ENCODE assay signal across 17 mouse cellular contexts in genomic region chr9:109049996-109050673, GRCm38 (mm10). TPM values are rescaled to one million over a fixed set of nuclear protein-coding genes. Genes with fewer than 3 reads are reported as not detected.
DNase-seq lines count a peak whose midpoint lies in the region; ATAC-seq and TF ChIP-seq lines count a peak whose summit lies in the region.
"Had no signal": no experiment of that assay in that cellular context is flagged by ENCODE, and none has a peak within 500 bp of the region (broad histone marks: within the 10 kb centered on the region; RNA-seq: fewer than 3 reads in every experiment).

No protein-coding gene starts in this region.

- H3K4me2 ChIP-seq in midbrain, embryonic 12.5 days (replicated peaks), result no peak overlapping the region
- H3K4me2 ChIP-seq in midbrain, embryonic 16.5 days (ENCODE audit: low read length), result no peak overlapping the region
- H3K4me2 ChIP-seq: forebrain, embryonic 15.5 days; heart, embryonic 15.5 days; limb, embryonic 15.5 days; midbrain, embryonic 13.5 days had no signal

- H3K36me3 ChIP-seq in midbrain, embryonic 12.5 days, result no peaks in the 10 kb centered on the region
- H3K36me3 ChIP-seq in midbrain, embryonic 16.5 days (ENCODE audit: control insufficient read depth, insufficient read depth, low read length), result no peaks in the 10 kb centered on the region
- H3K36me3 ChIP-seq in E14TG2a.4 (ENCODE audit: insufficient read depth, low read length), result peaks cover 5% of the 10 kb centered on the region
- H3K36me3 ChIP-seq: forebrain, embryonic 15.5 days; heart, embryonic 15.5 days; midbrain, embryonic 13.5 days had no signal

- H3K27ac ChIP-seq in midbrain, embryonic 12.5 days (replicated peaks), result no peak overlapping the region
- H3K27ac ChIP-seq in midbrain, embryonic 16.5 days (ENCODE audit: low read length), result no peak overlapping the region
- H3K27ac ChIP-seq: forebrain, embryonic 15.5 days; heart, embryonic 15.5 days; limb, embryonic 15.5 days; midbrain, embryonic 13.5 days had no signal

- H3K9me3 ChIP-seq in midbrain, embryonic 12.5 days, result no peaks in the 10 kb centered on the region
- no peaks in the 10 kb centered on the region for H3K9me3 ChIP-seq in midbrain, embryonic 16.5 days (replicated peaks; ENCODE audit: control insufficient read depth, low read length, poor library complexity, severe bottlenecking)
- H3K9me3 ChIP-seq in E14TG2a.4 (ENCODE audit: low read length), result no peaks in the 10 kb centered on the region
- H3K9me3 ChIP-seq: forebrain, embryonic 15.5 days; heart, embryonic 15.5 days; limb, embryonic 15.5 days; midbrain, embryonic 13.5 days had no signal

- WGBS in midbrain, embryonic 12.5 days, result 80% methylated on average over 9 of the region's 9 CpGs
- WGBS in midbrain, embryonic 16.5 days, result 78% methylated on average over 9 of the region's 9 CpGs

- ATAC-seq in CD4-positive, CD25-positive, alpha-beta regulatory T cell, adult 4 months, result no peak
- no peak for ATAC-seq in midbrain, embryonic 12.5 days (ENCODE audit: low FRiP score, low read depth)
- no peak for ATAC-seq in midbrain, embryonic 16.5 days
- ATAC-seq: forebrain, embryonic 15.5 days; midbrain, embryonic 13.5 days; Patski had no signal

- 0 out of 2 replicates have a peak overlapping the region, but pooled peaks have one; percentile 24 for H3K9ac ChIP-seq in midbrain, embryonic 12.5 days (replicated peaks)
- H3K9ac ChIP-seq in midbrain, embryonic 16.5 days (ENCODE audit: low read depth, low read length), result no peak overlapping the region
- H3K9ac ChIP-seq: forebrain, embryonic 15.5 days; heart, embryonic 15.5 days; limb, embryonic 15.5 days; midbrain, embryonic 13.5 days had no signal

- peaks cover 8% of the 10 kb centered on the region for H3K4me1 ChIP-seq in midbrain, embryonic 12.5 days
- H3K4me1 ChIP-seq in midbrain, embryonic 16.5 days (ENCODE audit: control insufficient read depth, insufficient read depth, low read length), result 0 out of 2 replicates have a peak, but pooled peaks cover 2% of the 10 kb centered on the region
- H3K4me1 ChIP-seq in E14TG2a.4 (replicated peaks; ENCODE audit: low read depth, low read length), result peaks cover 71% of the 10 kb centered on the region

- no peaks in the 10 kb centered on the region for H3K27me3 ChIP-seq in midbrain, embryonic 12.5 days
- no peaks in the 10 kb centered on the region for H3K27me3 ChIP-seq in midbrain, embryonic 16.5 days (ENCODE audit: control insufficient read depth, insufficient read depth, low read depth, low read length)
- no peaks in the 10 kb centered on the region for H3K27me3 ChIP-seq in E14TG2a.4 (ENCODE audit: insufficient read depth, low read length)
- H3K27me3 ChIP-seq: forebrain, embryonic 15.5 days; heart, embryonic 15.5 days; limb, embryonic 15.5 days; midbrain, embryonic 13.5 days; Patski had no signal

- TF ChIP-seq CTCF in E14TG2a.4 (conservative IDR thresholded peaks at IDR 0.05; ENCODE audit: low read length), result no peak

- DNase-seq in CD4-positive, CD25-positive, alpha-beta regulatory T cell, adult 2 months (ENCODE audit: low read depth, low spot score), result peak; percentile 75
- DNase-seq in induced T-regulatory cell, adult 2 months (ENCODE audit: low read depth), result peak; percentile 88
- no peak for DNase-seq in frontal cortex, adult 2 months (ENCODE audit: extremely low spot score in 1 of 2, low spot score in 1 of 2)
- no peak for DNase-seq in cerebellum, adult 8-10 months
- DNase-seq: adrenal gland, postnatal 14 days; gastrocnemius, postnatal 36 days; kidney, postnatal 14 days; retina, postnatal 1 day had no signal

- H3K4me3 ChIP-seq in midbrain, embryonic 12.5 days, result no peak overlapping the region
- H3K4me3 ChIP-seq in midbrain, embryonic 16.5 days (ENCODE audit: low read depth, low read length), result no peak overlapping the region
- H3K4me3 ChIP-seq in E14TG2a.4 (replicated peaks; ENCODE audit: low read length), result peak overlapping the region; percentile 79
- H3K4me3 ChIP-seq: forebrain, embryonic 15.5 days; heart, embryonic 15.5 days; limb, embryonic 15.5 days; midbrain, embryonic 13.5 days had no signal

RNA-seq across cellular contexts. Expression of gene Trex1, which starts 9.4 kb away (rescaled TPM):
- 10 to 100 TPM; 36.2 to 61.7 TPM for polyA plus RNA-seq in CD4-positive, CD25-positive, alpha-beta regulatory T cell, adult 4 months (2017; shearing (Covaris generic))
- 11.5 TPM in 2 replicates for polyA plus RNA-seq in midbrain, embryonic 12.5 days (2016; fragmentation: Nextera tagmentation; extraction: Ambion mirVana)
- polyA plus RNA-seq in midbrain, embryonic 16.5 days (2015; fragmentation: Nextera tagmentation; extraction: Ambion mirVana), result 12.1 and 13.7 TPM in 2 replicates
- 36.9 and 43.5 TPM in 2 replicates for polyA plus RNA-seq in frontal cortex, adult 2 months (2012; rRNA removed)

RNA-seq across cellular contexts. Expression of gene Shisa5, which starts 11.8 kb away (rescaled TPM):
- 1,000 to 10,000 TPM; 3,771 to 6,921 TPM for polyA plus RNA-seq in CD4-positive, CD25-positive, alpha-beta regulatory T cell, adult 4 months (2017; shearing (Covaris generic))
- 38.3 and 42.4 TPM in 2 replicates for polyA plus RNA-seq in midbrain, embryonic 12.5 days (2016; fragmentation: Nextera tagmentation; extraction: Ambion mirVana)
- polyA plus RNA-seq in midbrain, embryonic 16.5 days (2015; fragmentation: Nextera tagmentation; extraction: Ambion mirVana), result 60.1 and 68.9 TPM in 2 replicates
- polyA plus RNA-seq in frontal cortex, adult 2 months (2012; rRNA removed), result 101 and 107 TPM in 2 replicates

RNA-seq across cellular contexts. Expression of gene Atrip, which starts 23.8 kb away (rescaled TPM):
- 10 to 100 TPM; 23.4 to 32.1 TPM for polyA plus RNA-seq in CD4-positive, CD25-positive, alpha-beta regulatory T cell, adult 4 months (2017; shearing (Covaris generic))
- 31.3 and 32.0 TPM in 2 replicates for polyA plus RNA-seq in midbrain, embryonic 12.5 days (2016; fragmentation: Nextera tagmentation; extraction: Ambion mirVana)
- polyA plus RNA-seq in midbrain, embryonic 16.5 days (2015; fragmentation: Nextera tagmentation; extraction: Ambion mirVana), result 31.5 and 34.1 TPM in 2 replicates
- 35.6 and 37.6 TPM in 2 replicates for polyA plus RNA-seq in frontal cortex, adult 2 months (2012; rRNA removed)

RNA-seq across cellular contexts. Expression of gene Ccdc51, which starts 32.2 kb away (rescaled TPM):
- 10 to 100 TPM; 13.5 to 16.0 TPM for polyA plus RNA-seq in CD4-positive, CD25-positive, alpha-beta regulatory T cell, adult 4 months (2017; shearing (Covaris generic))
- polyA plus RNA-seq in midbrain, embryonic 12.5 days (2016; fragmentation: Nextera tagmentation; extraction: Ambion mirVana), result 12.9 and 15.7 TPM in 2 replicates
- 12.5 and 13.1 TPM in 2 replicates for polyA plus RNA-seq in midbrain, embryonic 16.5 days (2015; fragmentation: Nextera tagmentation; extraction: Ambion mirVana)
- polyA plus RNA-seq in frontal cortex, adult 2 months (2012; rRNA removed), result 5.9 and 6.0 TPM in 2 replicates

RNA-seq across cellular contexts. Expression of gene Tma7, which starts 32.3 kb away (rescaled TPM):
- polyA plus RNA-seq in CD4-positive, CD25-positive, alpha-beta regulatory T cell, adult 4 months (2017; shearing (Covaris generic)), result 100 to 1,000 TPM; 679 to 933 TPM
- 729 and 743 TPM in 2 replicates for polyA plus RNA-seq in midbrain, embryonic 12.5 days (2016; fragmentation: Nextera tagmentation; extraction: Ambion mirVana)
- 674 and 688 TPM in 2 replicates for polyA plus RNA-seq in midbrain, embryonic 16.5 days (2015; fragmentation: Nextera tagmentation; extraction: Ambion mirVana)
- polyA plus RNA-seq in frontal cortex, adult 2 months (2012; rRNA removed), result 173 and 184 TPM in 2 replicates

Comparison
In these comparisons a context has a peak if more than half of its experiments do, and no peak if none do; other contexts are left out.
1. DNase-seq: peak in CD4-positive, CD25-positive, alpha-beta regulatory T cell, adult 2 months (single experiment) and induced T-regulatory cell, adult 2 months (single experiment); none in frontal cortex, adult 2 months (0 of 2) and cerebellum, adult 8-10 months (single experiment).
2. RNA of gene Shisa5, which starts 11.8 kb away (polyA plus RNA-seq): 3,771 to 6,921 TPM in CD4-positive, CD25-positive, alpha-beta regulatory T cell, adult 4 months; 101 to 107 TPM in frontal cortex, adult 2 months, 60.1 to 68.9 TPM in midbrain, embryonic 16.5 days and 38.3 to 42.4 TPM in midbrain, embryonic 12.5 days; every median in the first group is over 10 times any median in the second.